Mouse (Mus musculus): ENCODE measurements around the gene Smpd3.

Gene Smpd3

GRCm38 (mm10) chr8:106211421-106211820 lies 126.4 kb downstream of the Smpd3 start:
- no peak for DNase-seq

DNA sequence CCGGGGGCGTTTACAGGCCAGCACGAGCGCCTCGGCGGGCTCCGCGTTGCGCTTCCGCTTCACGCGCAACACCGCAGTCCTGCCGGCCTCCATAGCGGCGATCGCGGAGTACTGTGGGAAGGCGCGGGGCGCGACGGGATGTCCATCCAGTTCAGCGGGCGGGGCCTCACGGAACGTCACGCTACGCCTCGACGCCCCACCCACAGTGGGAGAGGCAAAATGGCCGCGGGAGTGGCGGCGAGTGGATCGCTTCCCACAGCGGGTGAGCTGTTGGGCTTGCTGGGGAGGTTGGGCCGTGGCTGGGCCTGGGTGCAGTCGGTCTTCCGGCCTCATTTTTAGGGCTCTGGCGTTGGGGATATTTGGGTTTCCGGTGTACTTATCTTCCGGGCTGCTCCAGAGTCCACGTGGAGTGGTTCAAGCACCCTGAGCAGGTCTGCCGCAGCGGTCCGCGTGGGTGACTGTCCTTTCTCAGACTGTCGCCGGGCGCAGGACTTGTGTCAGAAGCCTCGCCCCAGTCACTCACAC lies 126.9 kb downstream of the Smpd3 start, which contains the start of the genes Slc7a6os and Prmt7:
Gene Slc7a6os, minus strand, starts transcription at position 115 of the 525 bp plus-strand sequence.
Gene Prmt7, plus strand, starts transcription at position 116 of the 525 bp plus-strand sequence.
- DNase-seq, result peak; percentile 95

GRCm38 (mm10) chr8:106210035-106210731 lies 127.6 kb downstream of the Smpd3 start:
- DNase-seq, result no peak

All from layer of hippocampus, adult 9-11 months (tissue).